Mouse (Mus musculus) thymus, adult 2 months (tissue): Measurements from ENCODE around the gene Pfkfb3.

Experiments used
- CTCF ChIP-seq: fragments of 200-500 bp; IDR thresholded peaks from 2 replicates; pipeline ENCODE4 v1.5.1; 2012; ENCODE audit warnings: mild to moderate bottlenecking, control low read depth, low read length, moderate library complexity, borderline replicate concordance; ENCODE audit not compliant: control insufficient read depth, poor library complexity, insufficient read depth; ENCODE audit errors: extremely low read depth
- POLR2A ChIP-seq: fragments of 200-500 bp; IDR thresholded peaks from 2 replicates; pipeline ENCODE4 v1.6.1; 2012; ENCODE audit warnings: mild to moderate bottlenecking, low read length, control low read depth, moderate library complexity; ENCODE audit not compliant: control insufficient read depth, poor library complexity, insufficient read depth; ENCODE audit errors: extremely low read depth

DNA sequence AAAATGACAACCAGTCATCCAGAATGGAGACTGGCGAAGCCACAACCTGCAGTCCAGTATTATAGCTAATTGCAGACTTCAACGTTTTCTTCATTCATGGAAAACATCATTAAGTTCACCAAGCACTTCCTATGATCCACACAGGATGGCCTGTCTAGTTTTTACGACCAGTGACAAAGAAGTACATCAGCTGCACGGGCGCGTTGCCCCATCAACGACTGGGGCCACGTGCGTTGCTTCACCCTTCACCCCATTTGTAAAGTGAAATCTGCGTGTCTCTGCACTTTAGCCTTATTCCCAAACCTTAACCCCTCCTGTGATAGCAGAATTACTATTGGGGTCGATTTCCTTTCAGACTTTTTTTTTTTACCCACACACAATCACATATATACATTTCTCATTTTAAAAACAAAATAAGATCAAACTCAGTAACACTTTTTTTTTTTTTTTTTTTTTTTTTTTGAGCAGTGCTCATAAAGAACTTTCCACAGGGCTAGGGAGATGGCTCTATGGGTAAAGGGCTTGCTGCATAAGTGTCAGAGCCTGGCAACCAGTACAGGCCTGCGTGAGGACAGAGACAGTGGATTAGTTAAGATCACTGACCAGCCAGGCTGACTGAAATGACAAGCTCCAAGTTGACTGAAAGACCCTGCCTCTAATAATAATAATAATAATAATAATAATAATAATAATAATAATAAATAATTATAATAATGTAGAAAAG is 115.5 kb downstream of the Pfkfb3 start:
- TF ChIP-seq POLR2A (no peak), CTCF (no peak)
